27 mouse cellular contexts compared by ENCODE assay signal in the genomic region with DNA sequence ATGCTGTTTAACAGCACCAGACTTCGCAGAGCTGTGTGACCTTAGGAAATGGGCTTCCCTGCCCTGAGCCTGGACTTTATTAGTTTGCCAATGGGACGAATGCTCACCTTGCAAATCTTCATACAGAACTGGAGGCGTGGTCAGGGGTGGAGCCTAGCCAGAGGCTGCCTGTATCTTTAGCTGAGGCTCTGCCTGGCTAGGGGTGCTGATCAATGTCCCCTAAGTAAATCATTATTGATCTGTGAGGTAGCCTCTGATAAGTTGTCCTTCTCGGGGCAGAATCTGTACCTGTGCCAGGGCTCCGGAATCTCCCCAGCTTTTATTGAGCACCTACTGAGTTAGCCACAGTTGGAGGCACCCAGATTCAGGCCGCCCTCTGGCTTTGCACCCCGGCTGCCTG. TPM values are rescaled to one million over a fixed set of nuclear protein-coding genes. Genes with fewer than 3 reads are reported as not detected.
A peak's percentile ranks its signal among the peaks of the same experiment; 100 is the strongest.
DNase-seq lines count a peak whose midpoint lies in the region; ATAC-seq and TF ChIP-seq lines count a peak whose summit lies in the region.
"Had no signal": no experiment of that assay in that cellular context is flagged by ENCODE, and none has a peak within 500 bp of the region (broad histone marks: within the 10 kb centered on the region; RNA-seq: fewer than 3 reads in every experiment).

No protein-coding gene starts in this region.

- H3K79me2 ChIP-seq in liver, adult 2 months (ENCODE audit: control insufficient read depth, insufficient read depth, low read length): no peaks in the 10 kb centered on the region

- TF ChIP-seq CTCF in liver, adult 2 months (IDR thresholded peaks at IDR 0.05; ENCODE audit: low read depth, low read length): no peak

- no peaks in the 10 kb centered on the region for H3K27me3 ChIP-seq in liver, adult 2 months (ENCODE audit: control insufficient read depth, insufficient read depth, low read length)
- H3K27me3 ChIP-seq in liver, embryonic 15.5 days: no peaks in the 10 kb centered on the region
- no peaks in the 10 kb centered on the region for H3K27me3 ChIP-seq in midbrain, embryonic 11.5 days (ENCODE audit: control insufficient read depth, insufficient read depth, low read length)
- H3K27me3 ChIP-seq in forebrain, embryonic 16.5 days (replicated peaks; ENCODE audit: control insufficient read depth, insufficient read depth, low read length): no peaks in the 10 kb centered on the region
- H3K27me3 ChIP-seq: embryonic facial prominence, embryonic 12.5 days; heart, embryonic 13.5 days; midbrain, embryonic 13.5 days had no signal

- 18% methylated on average over 7 of the region's 7 CpGs for WGBS in liver, adult 2 months
- whole genome bisulfite sequencing in liver, embryonic 15.5 days (ENCODE audit: insufficient replicate concordance): 43% methylated on average over 7 of the region's 7 CpGs
- WGBS in midbrain, embryonic 11.5 days: 78% methylated on average over 7 of the region's 7 CpGs
- WGBS in forebrain, embryonic 16.5 days: 74% methylated on average over 7 of the region's 7 CpGs

- H3K27ac ChIP-seq in liver, adult 2 months (replicated peaks; ENCODE audit: insufficient read depth, low read depth, low read length): peak overlapping the region; percentile 95
- H3K27ac ChIP-seq in liver, embryonic 15.5 days (replicated peaks): peak overlapping the region; percentile 51
- no peak overlapping the region for H3K27ac ChIP-seq in midbrain, embryonic 11.5 days (ENCODE audit: low read depth, low read length)
- H3K27ac ChIP-seq in forebrain, embryonic 16.5 days (ENCODE audit: low read length): no peak overlapping the region
- H3K27ac ChIP-seq: embryonic facial prominence, embryonic 12.5 days; heart, adult 2 months; heart, embryonic 13.5 days; hindbrain, embryonic 14.5 days; layer of hippocampus, adult 2 months; midbrain, embryonic 13.5 days had no signal

- no peak for TF ChIP-seq POLR2A in liver, adult 2 months (IDR thresholded peaks at IDR 0.05; ENCODE audit: extremely low read depth, insufficient read depth, low read length)

- H3K4me1 ChIP-seq in liver, adult 2 months (ENCODE audit: control insufficient read depth, insufficient read depth, low read length): peaks cover 22% of the 10 kb centered on the region
- H3K4me1 ChIP-seq in liver, embryonic 15.5 days (replicated peaks): peaks cover 48% of the 10 kb centered on the region
- H3K4me1 ChIP-seq in midbrain, embryonic 11.5 days (ENCODE audit: control insufficient read depth, insufficient read depth, low read length): peaks cover 3% of the 10 kb centered on the region; the same call in 1 of the 2 replicates
- H3K4me1 ChIP-seq in forebrain, embryonic 16.5 days (replicated peaks; ENCODE audit: control insufficient read depth, insufficient read depth, low read length): peaks cover 7% of the 10 kb centered on the region

- peak overlapping the region; percentile 88 for H3K9ac ChIP-seq in liver, adult 2 months (ENCODE audit: low read depth, low read length)
- H3K9ac ChIP-seq in liver, embryonic 15.5 days: no peak overlapping the region; the same call in 1 of the 2 replicates
- H3K9ac ChIP-seq in midbrain, embryonic 11.5 days (ENCODE audit: low read length): no peak overlapping the region
- H3K9ac ChIP-seq in forebrain, embryonic 16.5 days (replicated peaks; ENCODE audit: low read depth, low read length): no peak overlapping the region
- H3K9ac ChIP-seq: embryonic facial prominence, embryonic 12.5 days; heart, embryonic 13.5 days; hindbrain, embryonic 14.5 days; midbrain, embryonic 13.5 days had no signal

- H3K36me3 ChIP-seq in liver, adult 2 months (ENCODE audit: control insufficient read depth, insufficient read depth, low read length): peaks cover 48% of the 10 kb centered on the region
- H3K36me3 ChIP-seq in liver, embryonic 15.5 days (replicated peaks): peaks cover 11% of the 10 kb centered on the region
- no peaks in the 10 kb centered on the region for H3K36me3 ChIP-seq in midbrain, embryonic 11.5 days (ENCODE audit: control insufficient read depth, insufficient read depth, low read length)
- H3K36me3 ChIP-seq in forebrain, embryonic 16.5 days (ENCODE audit: control insufficient read depth, insufficient read depth): no peaks in the 10 kb centered on the region
- H3K36me3 ChIP-seq: embryonic facial prominence, embryonic 12.5 days; G1E; heart, embryonic 13.5 days; midbrain, embryonic 13.5 days had no signal

- DNase-seq in liver, adult 2 months (ENCODE audit: extremely low read depth, low read depth, low spot score): peak; percentile 95
- DNase-seq in yolk sac, embryonic 10.5 days (ENCODE audit: low spot score): peak; percentile 38
- DNase-seq in midbrain, embryonic 11.5 days (ENCODE audit: low spot score, missing footprints): no peak
- DNase-seq in gastrocnemius, postnatal 4 days (ENCODE audit: low spot score in 2 of 2): no peak
- DNase-seq: adrenal gland, postnatal 10 days; cerebellum, adult 11 months; cerebellum, adult 9-10 months; cerebellum, postnatal 36 days; embryo, embryonic 11 days; gastrocnemius, postnatal 14 days; heart, adult 2 months; heart, postnatal 10 days; kidney, adult 2 months; kidney, postnatal 36 days; left cerebral cortex, postnatal 4 days; lung, postnatal 36 days had no signal

- peak overlapping the region; percentile 69 for H3K4me3 ChIP-seq in liver, adult 2 months (ENCODE audit: insufficient read depth, low read depth, low read length)
- H3K4me3 ChIP-seq in liver, embryonic 15.5 days (replicated peaks): peak overlapping the region; percentile 41; the same call in 1 of the 2 replicates
- no peak overlapping the region for H3K4me3 ChIP-seq in midbrain, embryonic 11.5 days (ENCODE audit: low read depth, low read length)
- no peak overlapping the region for H3K4me3 ChIP-seq in forebrain, embryonic 16.5 days (replicated peaks; ENCODE audit: low read length)
- H3K4me3 ChIP-seq: embryonic facial prominence, embryonic 12.5 days; heart, adult 2 months; heart, embryonic 13.5 days; layer of hippocampus, adult 2 months; midbrain, embryonic 13.5 days had no signal

- ATAC-seq in erythroid progenitor cell, adult 5-6 weeks (replicated peaks; ENCODE audit: low FRiP score, poor library complexity, severe bottlenecking): peak; percentile 47; the same call in 1 of the 2 replicates
- no peak for ATAC-seq in liver, embryonic 15.5 days (ENCODE audit: insufficient read depth)
- no peak for ATAC-seq in midbrain, embryonic 11.5 days (ENCODE audit: low FRiP score)
- ATAC-seq in forebrain, embryonic 16.5 days: no peak
- ATAC-seq: midbrain, embryonic 13.5 days had no signal

- H3K4me2 ChIP-seq in liver, embryonic 15.5 days: peak overlapping the region; percentile 38
- no peak overlapping the region for H3K4me2 ChIP-seq in midbrain, embryonic 11.5 days
- no peak overlapping the region for H3K4me2 ChIP-seq in forebrain, embryonic 16.5 days (ENCODE audit: low read length)
- H3K4me2 ChIP-seq: embryonic facial prominence, embryonic 12.5 days; heart, embryonic 13.5 days; hindbrain, embryonic 14.5 days; midbrain, embryonic 13.5 days had no signal

- no peaks in the 10 kb centered on the region for H3K9me3 ChIP-seq in liver, embryonic 15.5 days (replicated peaks)
- H3K9me3 ChIP-seq in midbrain, embryonic 11.5 days (ENCODE audit: control insufficient read depth, low read length): no peaks in the 10 kb centered on the region
- H3K9me3 ChIP-seq in forebrain, embryonic 16.5 days (ENCODE audit: control insufficient read depth, low read length): no peaks in the 10 kb centered on the region
- H3K9me3 ChIP-seq: embryonic facial prominence, embryonic 12.5 days; G1E; midbrain, embryonic 13.5 days had no signal

RNA-seq across cellular contexts. Expression of gene Creb3l3, which starts 8.1 kb away (rescaled TPM):
- total RNA-seq in erythroid progenitor cell, adult 5-6 weeks (2015; ENCODE audit: low replicate concordance): not detected in 2 replicates
- total RNA-seq in erythroid progenitor cell, adult 5-6 weeks (2017; ENCODE audit: low replicate concordance): not detected in 2 replicates
- total RNA-seq in liver, adult 2 months (2014; rRNA removed): 190 and 205 TPM in 2 replicates
- polyA plus RNA-seq in liver, adult 2 months (2012; rRNA removed): 287 and 308 TPM in 2 replicates
- 32.9 and 36.3 TPM in 2 replicates for polyA plus RNA-seq in liver, embryonic 15.5 days (2015; fragmentation: Nextera tagmentation; extraction: Ambion mirVana)
- 0.08 and 0.34 TPM in 2 replicates for polyA plus RNA-seq in midbrain, embryonic 11.5 days (2014; fragmentation: Nextera tagmentation; extraction: Ambion mirVana)
- 1 to 10 TPM; 1.2 to 1.5 TPM for total RNA-seq in gastrocnemius, postnatal 4 days (2021)
- 0.17 and 0.66 TPM in 2 replicates for polyA plus RNA-seq in forebrain, embryonic 16.5 days (2015; fragmentation: Nextera tagmentation; extraction: Ambion mirVana)
- total RNA-seq: G1E; hematopoietic stem cell, adult 5-6 weeks; monocyte, adult 5-6 weeks had no signal
- polyA plus RNA-seq: G1E had no signal

RNA-seq across cellular contexts. Expression of gene Map2k2, which starts 15.1 kb away (rescaled TPM):
- total RNA-seq in erythroid progenitor cell, adult 5-6 weeks (2015; ENCODE audit: low replicate concordance): 36.4 and 39.4 TPM in 2 replicates
- 54.0 and 71.5 TPM in 2 replicates for total RNA-seq in erythroid progenitor cell, adult 5-6 weeks (2017; ENCODE audit: low replicate concordance)
- total RNA-seq in liver, adult 2 months (2014; rRNA removed): 46.6 and 61.1 TPM in 2 replicates
- polyA plus RNA-seq in liver, adult 2 months (2012; rRNA removed): 192 and 231 TPM in 2 replicates
- polyA plus RNA-seq in liver, embryonic 15.5 days (2015; fragmentation: Nextera tagmentation; extraction: Ambion mirVana): 111 and 117 TPM in 2 replicates
- 189 and 210 TPM in 2 replicates for polyA plus RNA-seq in midbrain, embryonic 11.5 days (2014; fragmentation: Nextera tagmentation; extraction: Ambion mirVana)
- total RNA-seq in gastrocnemius, postnatal 4 days (2021): 100 to 1,000 TPM; 148 to 152 TPM
- polyA plus RNA-seq in forebrain, embryonic 16.5 days (2015; fragmentation: Nextera tagmentation; extraction: Ambion mirVana): 210 and 213 TPM in 2 replicates

RNA-seq across cellular contexts. Expression of gene Thop1, which starts 20.8 kb away (rescaled TPM):
- 2.9 and 4.3 TPM in 2 replicates for total RNA-seq in erythroid progenitor cell, adult 5-6 weeks (2015; ENCODE audit: low replicate concordance)
- 3.2 and 22.8 TPM in 2 replicates for total RNA-seq in erythroid progenitor cell, adult 5-6 weeks (2017; ENCODE audit: low replicate concordance)
- total RNA-seq in liver, adult 2 months (2014; rRNA removed): 7.4 and 9.3 TPM in 2 replicates
- 12.0 and 13.1 TPM in 2 replicates for polyA plus RNA-seq in liver, adult 2 months (2012; rRNA removed)
- polyA plus RNA-seq in liver, embryonic 15.5 days (2015; fragmentation: Nextera tagmentation; extraction: Ambion mirVana): 19.4 and 21.1 TPM in 2 replicates
- polyA plus RNA-seq in midbrain, embryonic 11.5 days (2014; fragmentation: Nextera tagmentation; extraction: Ambion mirVana): 44.1 and 51.4 TPM in 2 replicates
- total RNA-seq in gastrocnemius, postnatal 4 days (2021): 10 to 100 TPM; 40.6 to 44.0 TPM
- polyA plus RNA-seq in forebrain, embryonic 16.5 days (2015; fragmentation: Nextera tagmentation; extraction: Ambion mirVana): 69.4 and 70.4 TPM in 2 replicates

RNA-seq across cellular contexts. Expression of gene Sgta, which starts 30.6 kb away (rescaled TPM):
- total RNA-seq in erythroid progenitor cell, adult 5-6 weeks (2015; ENCODE audit: low replicate concordance): 13.0 and 22.2 TPM in 2 replicates
- total RNA-seq in erythroid progenitor cell, adult 5-6 weeks (2017; ENCODE audit: low replicate concordance): 13.8 and 16.6 TPM in 2 replicates
- 43.9 and 53.8 TPM in 2 replicates for total RNA-seq in liver, adult 2 months (2014; rRNA removed)
- polyA plus RNA-seq in liver, adult 2 months (2012; rRNA removed): 136 and 146 TPM in 2 replicates
- 57.0 and 62.9 TPM in 2 replicates for polyA plus RNA-seq in liver, embryonic 15.5 days (2015; fragmentation: Nextera tagmentation; extraction: Ambion mirVana)
- polyA plus RNA-seq in midbrain, embryonic 11.5 days (2014; fragmentation: Nextera tagmentation; extraction: Ambion mirVana): 200 and 232 TPM in 2 replicates
- 100 to 1,000 TPM in 1 of 2 experiments, 10 to 100 TPM in 1; 98.0 to 100 TPM for total RNA-seq in gastrocnemius, postnatal 4 days (2021)
- polyA plus RNA-seq in forebrain, embryonic 16.5 days (2015; fragmentation: Nextera tagmentation; extraction: Ambion mirVana): 325 and 344 TPM in 2 replicates

RNA-seq across cellular contexts. Expression of gene Zbtb7a, which starts 44.4 kb away (rescaled TPM):
- 31.7 and 33.1 TPM in 2 replicates for total RNA-seq in erythroid progenitor cell, adult 5-6 weeks (2015; ENCODE audit: low replicate concordance)
- 23.1 and 33.2 TPM in 2 replicates for total RNA-seq in erythroid progenitor cell, adult 5-6 weeks (2017; ENCODE audit: low replicate concordance)
- 10.0 and 14.2 TPM in 2 replicates for total RNA-seq in liver, adult 2 months (2014; rRNA removed)
- polyA plus RNA-seq in liver, adult 2 months (2012; rRNA removed): 28.6 and 34.0 TPM in 2 replicates
- 47.6 and 56.9 TPM in 2 replicates for polyA plus RNA-seq in liver, embryonic 15.5 days (2015; fragmentation: Nextera tagmentation; extraction: Ambion mirVana)
- polyA plus RNA-seq in midbrain, embryonic 11.5 days (2014; fragmentation: Nextera tagmentation; extraction: Ambion mirVana): 5.3 and 5.6 TPM in 2 replicates
- total RNA-seq in gastrocnemius, postnatal 4 days (2021): 10 to 100 TPM; 37.7 to 42.0 TPM
- polyA plus RNA-seq in forebrain, embryonic 16.5 days (2015; fragmentation: Nextera tagmentation; extraction: Ambion mirVana): 11.6 and 11.8 TPM in 2 replicates

Comparison
In these comparisons a context has a peak if more than half of its experiments do, and no peak if none do; other contexts are left out.
1. DNase-seq: peak in liver, adult 2 months (single experiment) and yolk sac, embryonic 10.5 days (single experiment); none in midbrain, embryonic 11.5 days (single experiment) and gastrocnemius, postnatal 4 days (0 of 2).
2. H3K27ac ChIP-seq: peak in liver, adult 2 months (single experiment) and liver, embryonic 15.5 days (single experiment); none in midbrain, embryonic 11.5 days (single experiment) and forebrain, embryonic 16.5 days (single experiment).
3. H3K4me3 ChIP-seq: peak in liver, adult 2 months (single experiment) and liver, embryonic 15.5 days (single experiment); none in midbrain, embryonic 11.5 days (single experiment) and forebrain, embryonic 16.5 days (single experiment).
4. RNA of gene Creb3l3, which starts 8.1 kb away (polyA plus RNA-seq): 287 to 308 TPM in liver, adult 2 months and 32.9 to 36.3 TPM in liver, embryonic 15.5 days; 0.17 to 0.66 TPM in forebrain, embryonic 16.5 days and 0.08 to 0.34 TPM in midbrain, embryonic 11.5 days; every median in the first group is over 10 times any median in the second.